Mouse (Mus musculus) T-cell, adult 2 months (primary cell): ENCODE data around the gene Dcaf8.

Experiments used
- DNase-seq: peaks from one replicate; pipeline ENCODE4 v3.0.0; 2022; ENCODE audit warnings: low spot score

The Dcaf8 gene

DNA sequence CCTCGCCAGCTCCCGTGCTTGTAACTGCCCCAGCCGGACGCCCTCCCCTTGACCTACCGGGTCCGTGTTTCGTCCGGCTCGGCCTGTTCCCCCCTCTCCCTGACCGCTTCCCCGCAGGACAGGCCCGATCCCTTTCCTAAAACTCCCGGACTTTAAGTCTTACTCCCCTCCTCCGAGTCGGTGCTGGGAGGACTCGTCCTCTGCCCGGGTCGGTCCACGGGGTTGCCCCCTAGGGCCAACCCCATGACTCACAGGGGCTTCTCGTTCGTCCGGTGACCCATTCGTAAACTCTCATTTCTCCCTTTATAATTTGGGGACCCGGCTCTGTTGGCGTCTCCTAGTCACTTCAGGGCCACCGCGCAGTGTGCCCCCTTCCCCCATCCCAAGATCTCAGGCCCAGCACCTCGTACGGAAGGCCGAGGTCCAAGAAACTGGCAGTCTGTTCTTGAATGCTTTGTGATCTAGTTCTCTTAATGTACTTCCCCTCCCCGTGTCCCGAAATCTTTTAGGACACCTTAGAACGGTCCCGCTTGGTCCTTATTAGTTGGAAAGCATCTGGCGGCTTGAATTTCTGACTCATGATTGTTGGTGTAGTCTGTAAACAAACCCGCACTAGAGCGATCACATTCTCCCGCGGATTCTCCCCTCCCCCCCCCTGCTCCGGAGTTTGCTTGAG, 533 bp downstream of the Dcaf8 start:
- peak; percentile 50 for DNase-seq

DNA sequence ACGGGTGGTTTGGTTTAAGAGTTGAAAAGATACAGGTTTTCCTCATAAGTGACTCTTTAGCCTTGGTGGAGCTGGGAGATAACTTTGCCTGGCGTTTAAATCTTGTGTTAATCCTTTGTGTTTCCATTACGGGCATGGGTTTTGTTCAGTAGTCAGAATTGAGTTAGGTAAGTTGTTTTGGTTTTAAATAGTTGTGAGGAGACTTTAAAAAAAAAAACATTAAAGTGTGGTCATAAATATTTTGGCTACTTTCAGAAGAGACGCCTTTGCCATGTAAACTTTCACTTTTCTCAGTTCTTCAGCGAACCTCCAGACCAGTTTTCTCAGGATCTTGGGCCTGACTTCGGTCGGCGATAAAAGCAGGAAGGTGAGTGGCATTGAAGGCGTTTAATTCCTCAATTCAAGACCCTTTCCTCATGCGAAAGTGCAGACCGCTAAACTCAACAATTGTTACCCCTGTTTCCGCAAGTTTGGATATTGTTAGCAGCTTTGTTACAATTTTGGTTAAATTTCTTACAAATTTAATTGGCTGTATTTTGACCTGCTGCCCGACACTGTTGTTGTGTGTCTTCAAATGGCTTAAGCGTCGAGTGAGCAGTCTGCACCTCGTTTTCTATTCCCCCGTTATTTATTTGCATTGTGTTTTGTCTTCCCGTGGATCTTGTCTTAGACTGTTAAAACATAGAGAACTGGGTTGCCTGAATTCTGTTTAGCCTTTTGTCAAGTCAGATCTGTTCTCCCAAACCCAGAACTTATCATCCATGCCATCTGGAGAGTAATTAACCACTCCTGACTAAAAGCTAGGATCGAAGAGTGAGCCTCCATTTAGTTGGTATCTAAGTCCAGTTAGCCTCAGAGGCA, 1.3 kb downstream of the Dcaf8 start:
- no peak for DNase-seq

DNA sequence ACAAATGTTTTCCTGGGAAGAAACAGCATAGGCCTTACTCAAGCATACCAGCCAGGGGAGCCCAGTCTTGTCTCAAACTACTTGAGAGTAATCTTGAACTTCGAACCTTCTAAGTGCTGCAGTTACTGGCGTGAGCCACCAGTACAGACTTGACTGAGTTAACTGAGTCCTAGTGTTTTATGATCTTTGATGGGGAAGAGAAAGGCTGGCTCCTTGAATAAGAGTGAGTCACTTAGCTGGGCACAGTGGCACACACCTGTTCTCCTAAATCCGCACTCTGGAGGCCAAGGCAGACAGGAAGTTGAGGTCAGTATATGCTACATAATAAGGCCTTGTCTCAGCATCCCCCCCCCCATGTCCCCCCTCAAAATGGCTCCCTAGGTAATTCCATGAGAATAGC, 6.7 kb downstream of the Dcaf8 start:
- DNase-seq, result no peak

DNA sequence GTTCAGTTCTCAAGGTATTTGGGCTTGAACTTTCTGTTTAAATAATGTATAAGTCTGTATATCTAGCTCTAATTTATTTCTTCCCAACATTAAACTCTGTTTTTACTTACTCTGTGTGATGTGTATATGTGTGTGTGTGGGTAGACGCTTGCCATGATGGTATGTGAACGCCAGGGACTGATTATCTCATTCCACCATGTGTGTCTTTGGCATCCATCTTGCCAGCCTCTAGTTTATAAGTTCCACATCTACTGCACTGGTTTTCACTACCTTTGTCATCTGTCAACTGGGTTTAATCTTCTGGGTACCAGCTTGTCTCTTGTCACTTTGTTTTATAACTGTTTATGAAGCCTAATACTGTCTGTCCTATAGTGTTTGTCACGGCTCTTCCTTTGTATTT, 7.6 kb downstream of the Dcaf8 start:
- no peak for DNase-seq

DNA sequence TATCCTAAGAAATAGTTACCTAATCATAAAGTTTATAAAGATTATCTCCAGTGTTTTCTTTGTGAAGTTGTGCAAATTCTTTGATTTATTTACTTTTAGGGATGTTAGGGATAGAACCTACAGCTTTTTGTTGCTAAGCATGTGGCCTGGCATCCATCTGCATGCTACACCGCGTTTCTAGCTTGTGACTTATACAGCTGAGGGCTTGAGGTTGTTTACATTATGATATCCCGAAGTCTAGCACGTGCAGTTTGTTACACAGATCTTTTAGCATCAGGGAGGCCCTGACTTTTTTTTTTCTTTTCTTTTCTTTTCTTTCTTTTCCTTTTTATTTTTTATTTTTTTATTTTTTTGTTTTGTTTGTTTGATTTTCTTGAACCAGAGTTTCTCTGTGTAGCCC, 12.1 kb downstream of the Dcaf8 start:
- no peak for DNase-seq

DNA sequence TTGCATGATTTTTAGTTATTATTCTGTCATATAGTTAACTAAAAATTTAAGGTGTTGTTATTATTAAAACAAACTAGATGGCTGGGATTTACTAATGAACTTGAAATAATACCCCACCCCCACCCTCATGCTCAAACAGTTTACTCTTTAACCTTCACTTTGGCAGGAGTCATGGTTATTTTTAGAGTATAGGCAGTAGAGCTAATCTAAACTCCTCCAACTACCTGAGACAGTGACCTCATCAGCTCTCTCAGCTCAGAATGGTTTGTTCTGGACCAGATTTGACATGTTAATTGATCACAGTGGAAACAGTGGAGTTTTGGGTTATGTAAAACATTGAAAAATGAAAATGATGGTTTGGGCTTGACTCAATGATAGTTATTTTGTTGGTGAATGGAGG, 12.6 kb downstream of the Dcaf8 start:
- no peak for DNase-seq

DNA sequence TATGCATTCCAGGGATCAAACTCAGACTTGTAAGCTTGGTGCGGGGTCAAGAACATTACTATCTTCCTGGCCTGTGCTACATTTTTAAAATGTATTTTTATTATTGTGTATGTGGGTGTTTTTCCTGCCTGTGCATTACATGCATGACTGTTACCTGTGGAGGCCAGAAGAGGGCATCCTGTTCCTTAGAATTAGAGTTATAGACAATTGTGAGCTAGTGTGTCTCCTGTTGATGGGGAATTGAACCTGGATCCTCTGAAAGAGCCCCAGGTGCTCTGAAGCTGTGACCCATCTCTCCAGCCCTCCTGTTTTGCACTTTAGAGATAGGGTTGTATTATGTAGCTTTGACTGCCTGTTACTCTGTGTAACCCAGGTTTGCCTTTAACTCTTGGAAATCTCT, 14.1 kb downstream of the Dcaf8 start:
- peak; percentile 56 for DNase-seq

DNA sequence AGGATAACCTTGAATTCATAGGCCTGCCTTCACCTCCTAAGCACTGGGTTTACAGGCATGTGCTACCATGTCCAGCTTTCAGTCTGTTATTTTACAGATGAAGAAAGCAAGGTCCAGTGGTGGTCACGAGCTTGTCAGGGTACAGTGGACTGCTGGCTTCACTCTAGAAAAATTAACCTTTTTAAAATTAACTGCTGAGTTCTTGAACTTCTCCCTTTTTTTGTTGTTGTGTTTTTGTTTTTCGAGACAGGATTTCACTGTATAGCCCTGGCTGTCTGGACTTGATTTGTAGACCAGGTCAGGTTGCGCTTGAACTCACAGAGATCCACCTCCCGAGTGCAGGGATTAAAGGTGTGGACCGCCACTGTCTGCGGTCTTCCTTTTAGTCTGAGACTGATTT, 15.1 kb downstream of the Dcaf8 start:
- DNase-seq, result no peak

DNA sequence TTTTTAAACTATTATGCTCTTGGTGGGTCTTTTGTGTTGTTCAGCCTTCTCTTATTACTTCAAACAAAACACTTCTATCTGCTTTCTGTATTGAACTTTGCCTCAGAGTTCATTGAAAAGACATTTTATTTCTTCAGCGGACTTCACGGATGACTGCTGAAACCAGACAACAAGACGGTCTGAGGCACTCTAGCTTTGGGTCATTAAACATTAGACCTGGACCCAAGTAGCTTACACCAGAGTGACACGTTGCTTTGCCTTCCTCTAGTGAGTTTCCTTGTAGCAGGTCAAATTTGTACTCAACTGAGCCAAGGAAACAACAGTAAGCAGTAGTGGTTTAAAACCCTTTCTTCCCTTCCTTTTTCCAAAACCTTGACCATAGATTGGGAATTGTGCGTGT, 20.0 kb downstream of the Dcaf8 start:
- DNase-seq, result no peak

DNA sequence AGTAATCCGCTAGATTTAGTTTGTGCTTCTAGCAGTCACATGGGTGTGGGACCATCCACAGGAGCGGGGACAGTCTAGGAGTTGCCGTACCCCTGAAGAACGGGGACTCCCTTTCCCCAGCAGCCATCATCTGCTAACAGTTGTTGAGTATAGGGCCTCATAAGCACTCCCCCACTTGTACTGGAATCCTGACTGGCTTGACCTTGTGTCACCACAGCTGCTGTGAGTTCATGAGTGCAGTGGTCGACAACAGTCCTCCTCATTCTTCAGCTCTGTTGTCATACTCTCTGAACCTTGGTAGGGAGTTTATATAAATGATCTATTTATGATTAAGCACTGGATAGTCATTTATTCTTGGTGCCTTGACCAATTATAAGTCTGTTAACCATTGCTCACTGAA, 21.9 kb downstream of the Dcaf8 start:
- DNase-seq, result no peak

DNA sequence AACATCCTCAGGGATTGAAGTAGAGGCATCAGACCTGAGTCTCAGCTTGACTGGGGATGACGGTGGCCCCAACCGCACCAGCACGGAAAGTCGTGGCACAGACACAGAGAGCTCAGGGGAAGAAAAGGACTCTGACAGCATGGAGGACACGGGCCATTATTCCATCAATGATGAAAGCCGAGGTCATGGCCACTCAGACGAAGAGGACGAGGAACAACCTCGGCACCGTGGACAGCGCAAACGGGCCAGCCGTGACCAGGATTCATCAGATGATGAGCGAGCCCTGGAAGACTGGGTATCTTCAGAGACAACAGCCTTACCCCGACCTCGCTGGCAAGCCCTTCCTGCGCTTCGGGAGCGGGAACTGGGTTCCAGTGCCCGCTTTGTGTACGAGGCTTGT, 24.5 kb downstream of the Dcaf8 start:
- no peak for DNase-seq

DNA sequence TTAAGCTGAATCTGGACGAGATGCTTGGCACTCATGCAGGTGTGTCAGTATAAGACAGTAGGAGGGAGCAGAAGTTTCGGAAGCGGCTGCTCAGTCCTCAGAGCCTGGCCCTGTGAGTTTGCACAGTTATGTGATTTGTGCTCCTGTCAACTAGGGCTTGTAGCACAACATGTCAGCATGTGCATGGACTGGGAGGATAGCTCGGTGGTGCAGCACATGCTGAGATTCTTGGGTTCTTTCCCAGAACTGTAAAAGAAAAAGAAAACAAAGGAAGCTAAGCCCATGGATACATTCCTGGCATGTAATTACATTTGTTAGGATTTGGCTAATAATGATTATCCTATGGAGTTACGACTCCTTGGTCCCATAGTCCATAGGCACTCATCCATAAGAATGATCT, 25.3 kb downstream of the Dcaf8 start:
- DNase-seq, result no peak

DNA sequence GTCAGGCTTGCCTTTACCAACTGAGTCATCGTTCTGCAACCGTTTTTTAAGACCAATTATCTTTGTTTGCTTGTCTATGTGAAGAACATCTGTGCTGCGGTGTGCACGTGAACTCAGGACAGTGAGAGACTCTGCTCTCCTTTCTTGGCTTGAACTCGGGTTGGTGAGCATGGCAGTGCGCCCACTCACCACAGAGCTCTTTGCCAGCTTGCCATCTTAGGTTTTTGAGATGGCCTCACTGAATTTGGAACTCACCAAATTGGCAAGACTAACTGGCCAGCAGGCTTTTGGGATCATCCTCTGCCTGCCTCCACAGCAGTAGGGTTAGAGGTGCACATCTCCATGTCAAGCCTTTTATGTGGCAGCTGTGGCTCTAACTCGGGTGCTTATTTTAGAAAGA, 29.9 kb downstream of the Dcaf8 start:
- no peak for DNase-seq

DNA sequence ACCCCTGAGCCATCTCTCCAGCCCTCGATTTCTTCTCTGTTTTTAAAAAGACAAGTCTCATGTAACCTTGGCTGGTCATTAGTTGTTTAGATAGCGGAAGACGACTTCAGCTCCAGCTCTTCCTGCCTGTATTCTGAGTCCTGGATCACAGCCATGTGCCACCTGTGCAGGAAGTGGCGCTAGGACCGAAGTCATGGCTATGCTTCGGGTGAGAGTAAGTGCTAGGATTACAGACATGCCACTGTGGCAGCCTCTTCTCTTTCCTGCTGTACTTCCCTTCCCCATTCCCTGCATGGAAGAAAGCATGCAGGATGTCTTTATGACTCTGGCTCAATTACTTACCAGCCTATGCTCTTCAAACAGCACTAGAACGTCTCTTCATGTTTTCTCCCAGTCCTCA, 31.2 kb downstream of the Dcaf8 start:
- no peak for DNase-seq

DNA sequence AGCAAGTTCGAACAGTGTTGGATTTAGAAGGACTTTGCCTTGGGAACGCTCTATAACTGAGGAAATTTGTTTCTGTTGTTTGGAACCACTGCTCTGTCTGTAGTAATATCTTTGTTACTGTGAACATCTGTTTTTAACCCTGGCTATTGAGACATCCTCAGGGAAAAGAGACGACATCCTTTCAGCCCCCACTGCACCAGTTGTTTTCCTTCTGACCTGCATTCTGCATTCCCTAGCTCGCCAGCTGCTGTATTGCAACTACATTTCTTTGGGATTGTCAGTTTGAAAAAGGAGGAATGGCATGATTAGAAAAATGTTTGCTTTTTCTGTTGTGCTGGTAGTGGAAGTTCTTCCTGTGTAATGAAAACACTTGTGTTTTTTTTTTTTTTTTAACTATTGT, 33.0 kb downstream of the Dcaf8 start:
- no peak for DNase-seq

DNA sequence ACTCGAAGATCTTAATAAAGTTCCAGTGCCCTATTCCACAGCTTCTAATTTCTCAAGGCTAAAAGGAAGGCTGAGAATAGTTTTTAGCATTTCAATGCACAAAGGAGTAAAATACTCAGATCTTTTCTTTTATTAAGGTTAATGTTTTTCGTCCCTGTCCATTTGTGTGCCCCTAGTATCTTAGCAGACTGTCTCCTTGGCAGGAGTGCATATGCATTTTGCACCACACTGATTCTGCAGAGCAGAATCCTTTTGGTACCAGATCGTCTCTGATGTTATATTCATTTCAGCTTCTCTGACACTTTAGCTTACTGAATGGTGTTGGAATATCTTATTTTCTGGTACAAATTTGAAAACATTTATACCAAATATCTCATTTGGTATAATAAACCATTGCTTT, 33.9 kb downstream of the Dcaf8 start:
- no peak for DNase-seq

DNA sequence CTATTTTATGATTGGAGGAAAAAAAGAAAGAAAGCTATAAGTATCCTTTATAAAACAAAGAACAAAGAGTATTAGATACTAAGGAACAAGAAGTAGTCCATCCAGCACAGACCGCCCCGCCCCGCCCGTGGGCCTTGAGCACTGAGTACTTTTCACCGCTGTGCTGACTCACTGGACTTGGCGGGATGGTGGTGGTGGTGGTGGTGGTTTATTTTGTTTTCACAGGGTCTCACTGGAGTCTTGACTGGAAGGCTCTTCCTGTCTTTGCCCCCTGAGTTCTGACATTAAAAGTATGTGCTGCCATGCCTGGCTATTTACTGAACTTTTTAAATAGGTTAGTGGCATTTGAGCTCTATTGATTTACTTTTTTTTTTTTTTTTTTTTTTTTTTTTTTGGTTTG, 35.2 kb downstream of the Dcaf8 start:
- no peak for DNase-seq

DNA sequence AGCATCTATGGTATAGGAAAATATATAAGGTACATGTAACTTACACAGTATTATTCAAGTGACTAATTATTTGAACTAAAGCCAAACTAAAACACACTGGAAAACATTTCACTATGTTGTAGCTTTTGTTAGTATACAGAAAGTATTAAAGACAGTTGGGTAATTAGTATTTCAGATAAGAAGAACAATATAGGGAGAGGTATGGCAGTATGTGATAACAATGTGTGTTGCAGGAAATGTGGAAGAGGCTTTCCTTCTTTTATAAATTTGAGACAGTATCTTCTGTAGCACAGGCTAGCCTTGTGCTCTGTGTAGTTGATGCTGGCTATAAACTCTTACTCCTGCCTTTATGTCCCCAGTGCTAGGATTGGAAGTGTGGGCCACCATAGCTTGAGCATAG, 36.0 kb downstream of the Dcaf8 start:
- DNase-seq, result no peak

DNA sequence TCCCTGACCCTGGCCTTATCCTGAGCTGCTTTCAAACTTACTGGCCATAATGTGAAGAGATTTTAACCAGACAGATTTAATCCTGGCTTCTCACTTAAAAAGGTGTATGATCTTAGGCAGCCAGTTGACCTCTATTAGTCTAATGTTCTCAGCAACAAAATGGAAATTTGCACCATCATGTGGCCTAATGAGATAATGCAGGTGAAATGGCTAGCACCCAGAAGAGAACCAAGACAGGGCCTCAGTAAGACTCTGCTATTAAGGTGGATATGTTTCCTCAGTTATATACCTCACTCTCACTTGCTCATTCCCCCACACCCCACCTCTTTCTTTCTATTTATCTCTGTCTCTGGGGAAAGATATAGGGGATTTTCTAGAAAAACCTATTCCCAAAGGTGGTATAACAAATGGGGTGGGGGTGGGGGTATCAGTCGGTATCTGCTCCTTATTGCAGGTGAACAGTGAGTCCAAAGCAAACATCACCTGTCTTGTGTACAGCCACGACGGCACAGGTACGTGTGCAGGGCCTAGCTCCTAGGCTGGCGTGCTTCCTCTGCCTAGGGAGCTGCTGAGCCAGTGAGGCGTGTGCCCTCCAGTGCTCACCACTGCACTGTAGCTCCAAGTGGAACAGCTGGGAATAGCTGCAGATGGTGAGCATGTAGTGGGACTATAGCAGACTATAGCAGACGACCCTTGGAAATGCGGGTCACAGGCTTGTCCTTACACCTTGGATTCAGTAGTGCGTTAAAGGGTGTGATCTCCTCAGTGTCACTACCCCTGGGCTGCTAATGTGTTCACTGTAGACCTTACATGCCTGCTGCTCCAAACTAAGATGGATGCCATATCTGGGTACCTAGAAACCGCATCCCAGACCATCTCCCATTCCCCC, 38.8 kb downstream of the Dcaf8 start:
- DNase-seq, result no peak

DNA sequence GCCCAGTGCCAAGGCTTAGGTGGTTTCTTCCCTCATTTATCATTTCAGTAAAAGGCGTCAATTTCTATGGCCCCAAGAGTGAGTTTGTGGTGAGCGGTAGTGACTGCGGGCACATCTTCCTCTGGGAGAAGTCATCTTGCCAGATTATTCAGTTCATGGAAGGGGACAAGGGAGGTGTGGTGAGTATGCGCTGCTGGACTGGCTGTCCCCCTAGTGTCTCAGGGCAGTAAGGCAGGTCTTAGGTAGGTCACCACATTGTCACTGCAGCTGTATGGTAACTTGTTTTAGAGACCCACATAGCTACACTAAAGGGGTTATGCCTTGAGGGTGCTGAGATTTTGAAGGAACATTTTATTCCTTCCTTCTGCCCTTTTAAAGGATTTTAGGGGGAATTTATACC, 41.0 kb downstream of the Dcaf8 start:
- DNase-seq, result no peak

DNA sequence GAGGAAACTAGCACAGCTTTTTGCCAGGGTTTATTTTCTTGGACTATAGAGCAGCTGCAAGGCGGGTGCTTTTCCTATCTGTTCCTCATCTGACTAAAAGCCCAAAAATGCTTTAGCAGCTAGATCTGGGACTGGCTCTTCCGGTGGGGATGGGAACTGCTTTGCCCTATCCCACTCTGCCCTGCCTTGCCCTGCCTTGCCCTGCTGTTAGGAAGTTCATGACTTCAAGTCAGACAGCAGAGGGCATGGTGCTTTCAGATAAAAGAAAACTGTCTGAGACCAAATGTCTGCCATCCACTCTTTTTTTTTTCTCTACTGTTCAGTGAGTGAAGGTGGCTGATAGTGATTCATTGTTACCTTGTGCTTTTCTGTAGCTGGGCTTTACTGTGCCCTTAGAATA, 43.7 kb downstream of the Dcaf8 start:
- DNase-seq, result no peak

DNA sequence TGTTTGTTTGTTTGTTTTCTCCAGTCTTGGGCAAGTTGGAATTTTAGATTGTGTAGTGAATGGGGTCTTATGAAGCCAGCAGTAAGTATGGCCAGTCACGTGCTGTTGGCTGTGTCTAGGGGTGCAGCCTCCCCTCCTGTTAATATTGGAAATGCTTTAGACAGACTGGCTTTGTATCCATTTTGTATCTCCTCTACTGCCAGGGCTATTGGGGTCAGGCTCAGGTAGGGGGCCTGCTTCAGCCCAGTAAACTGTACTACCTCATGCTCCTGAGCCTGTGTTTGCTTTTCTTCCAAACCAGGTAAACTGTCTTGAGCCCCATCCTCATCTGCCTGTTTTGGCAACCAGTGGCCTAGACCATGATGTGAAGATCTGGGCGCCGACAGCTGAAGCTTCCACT, 44.3 kb downstream of the Dcaf8 start:
- DNase-seq, result no peak

DNA sequence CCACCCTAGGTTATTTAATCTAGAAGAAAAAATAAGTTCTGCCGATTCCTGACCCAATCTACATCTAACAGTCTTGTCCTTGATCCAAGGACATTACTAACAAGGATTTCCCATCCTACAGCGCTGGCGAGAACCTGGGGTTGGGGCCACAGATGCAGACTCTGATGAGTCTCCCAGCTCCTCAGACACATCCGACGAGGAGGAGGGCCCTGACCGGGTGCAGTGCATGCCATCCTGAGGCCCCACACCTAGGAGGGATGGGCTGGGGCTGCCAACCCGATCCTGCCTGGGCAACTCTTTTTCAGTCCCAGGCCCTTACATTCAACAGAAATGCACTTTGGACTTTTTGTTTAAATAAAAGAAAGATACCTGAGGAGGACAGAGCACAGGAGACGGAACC, 46.6 kb downstream of the Dcaf8 start:
- DNase-seq, result no peak
